Comparison of ENCODE assay signal across 26 mouse cellular contexts in the genomic region with DNA sequence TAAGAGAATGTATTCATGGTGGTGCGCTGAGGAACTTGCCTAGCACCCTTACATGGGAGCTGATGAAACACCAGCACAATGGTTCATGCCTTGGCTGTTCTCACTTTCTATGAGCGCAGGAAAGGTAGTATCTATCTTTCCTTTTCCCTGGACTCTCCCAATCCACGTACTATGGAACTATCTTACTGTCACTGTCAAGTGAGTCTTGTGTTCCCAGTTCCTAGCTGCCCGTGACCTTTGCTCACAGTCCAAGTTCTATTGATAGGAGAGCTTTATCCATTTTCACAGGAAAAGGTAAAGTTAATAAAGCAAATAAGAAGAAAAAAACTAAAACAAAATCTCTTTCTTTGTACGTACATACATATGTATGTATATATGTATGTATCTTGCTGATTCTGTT. TPM values are rescaled to one million over a fixed set of nuclear protein-coding genes. Genes with fewer than 3 reads are reported as not detected.
DNase-seq lines count a peak whose midpoint lies in the region; ATAC-seq and TF ChIP-seq lines count a peak whose summit lies in the region.
"Had no signal": no experiment of that assay in that cellular context is flagged by ENCODE, and none has a peak within 500 bp of the region (broad histone marks: within the 10 kb centered on the region; RNA-seq: fewer than 3 reads in every experiment).

No protein-coding gene starts in this region.

- no peak overlapping the region for H3K4me3 ChIP-seq in heart, embryonic 16.5 days (ENCODE audit: low read length)
- H3K4me3 ChIP-seq in lung, embryonic 16.5 days (ENCODE audit: low read length) = no peak overlapping the region
- no peak overlapping the region for H3K4me3 ChIP-seq in intestine, postnatal 0 days (ENCODE audit: low read depth, low read length)
- H3K4me3 ChIP-seq: embryonic facial prominence, embryonic 13.5 days; erythroblast, embryonic 14.5 days; forebrain, embryonic 12.5 days; left cerebral cortex, adult 2 months; midbrain, embryonic 13.5 days; neural tube, embryonic 12.5 days had no signal

- intact Hi-C loops in heart, postnatal 10 days (cut with DNase I) = no loop called here

- H3K4me2 ChIP-seq in heart, embryonic 16.5 days (ENCODE audit: low read depth, low read length) = no peak overlapping the region
- no peak overlapping the region for H3K4me2 ChIP-seq in lung, embryonic 16.5 days (ENCODE audit: low read depth, low read length)
- peak overlapping the region; percentile 28 for H3K4me2 ChIP-seq in intestine, postnatal 0 days (replicated peaks; ENCODE audit: low read depth)
- H3K4me2 ChIP-seq: embryonic facial prominence, embryonic 13.5 days; forebrain, embryonic 12.5 days; hindbrain, embryonic 14.5 days; midbrain, embryonic 13.5 days; neural tube, embryonic 12.5 days had no signal

- H3K9me3 ChIP-seq in heart, embryonic 16.5 days (replicated peaks; ENCODE audit: control insufficient read depth, low read length) = no peaks in the 10 kb centered on the region
- no peaks in the 10 kb centered on the region for H3K9me3 ChIP-seq in lung, embryonic 16.5 days (ENCODE audit: control insufficient read depth, low read length)
- H3K9me3 ChIP-seq in intestine, postnatal 0 days (ENCODE audit: control insufficient read depth) = no peaks in the 10 kb centered on the region
- H3K9me3 ChIP-seq: embryonic facial prominence, embryonic 13.5 days; forebrain, embryonic 12.5 days; midbrain, embryonic 13.5 days; neural tube, embryonic 12.5 days had no signal

- TF ChIP-seq CTCF in intestine, postnatal 0 days (IDR thresholded peaks at IDR 0.05; ENCODE audit: low read depth) = no peak

- H3K27ac ChIP-seq in heart, embryonic 16.5 days (ENCODE audit: low read length) = peak overlapping the region; percentile 2; the same call in 1 of the 2 replicates
- peak overlapping the region; percentile 14; the same call in 1 of the 2 replicates for H3K27ac ChIP-seq in lung, embryonic 16.5 days (ENCODE audit: low read length)
- peak overlapping the region; percentile 17; the same call in 1 of the 2 replicates for H3K27ac ChIP-seq in intestine, postnatal 0 days (ENCODE audit: low read depth, low read length)
- H3K27ac ChIP-seq: embryonic facial prominence, embryonic 13.5 days; forebrain, embryonic 12.5 days; hindbrain, embryonic 14.5 days; left cerebral cortex, adult 2 months; midbrain, embryonic 13.5 days; neural tube, embryonic 12.5 days had no signal

- WGBS in heart, embryonic 16.5 days = 79% methylated on average over 5 of the region's 5 CpGs
- WGBS in lung, embryonic 16.5 days = 89% methylated on average over 5 of the region's 5 CpGs
- WGBS in intestine, postnatal 0 days = 51% methylated on average over 5 of the region's 5 CpGs

- no peak overlapping the region for H3K9ac ChIP-seq in heart, embryonic 16.5 days (ENCODE audit: low read length)
- no peak overlapping the region for H3K9ac ChIP-seq in lung, embryonic 16.5 days (ENCODE audit: low read length)
- no peak overlapping the region for H3K9ac ChIP-seq in intestine, postnatal 0 days (ENCODE audit: low read depth, low read length)
- H3K9ac ChIP-seq: embryonic facial prominence, embryonic 13.5 days; forebrain, embryonic 12.5 days; hindbrain, embryonic 14.5 days; midbrain, embryonic 13.5 days; neural tube, embryonic 12.5 days had no signal

- no peak for DNase-seq in heart, postnatal 10 days
- DNase-seq in lung, postnatal 4 days = no peak
- DNase-seq in layer of hippocampus, adult 9-10 months (ENCODE audit: low spot score) = no peak
- DNase-seq in adipocyte (ENCODE audit: low spot score) = no peak
- DNase-seq: adrenal gland, postnatal 10 days; cerebellum, adult 8-10 months; cerebellum, postnatal 36 days; embryo, embryonic 11 days; gastrocnemius, postnatal 36 days; heart, postnatal 36 days; lung, postnatal 10 days; right cerebral cortex, postnatal 14 days; spleen, adult 18-20 months; thymus, postnatal 25 days had no signal

- H3K36me3 ChIP-seq in heart, embryonic 16.5 days (ENCODE audit: control insufficient read depth, insufficient read depth) = peaks cover 8% of the 10 kb centered on the region; the same call in 1 of the 2 replicates
- no peaks in the 10 kb centered on the region for H3K36me3 ChIP-seq in lung, embryonic 16.5 days (ENCODE audit: control insufficient read depth, insufficient read depth, low read length)
- no peaks in the 10 kb centered on the region for H3K36me3 ChIP-seq in intestine, postnatal 0 days (ENCODE audit: control insufficient read depth, insufficient read depth)

- H3K4me1 ChIP-seq in heart, embryonic 16.5 days (ENCODE audit: control insufficient read depth, insufficient read depth, low read length) = 0 out of 2 replicates have a peak, but pooled peaks cover 3% of the 10 kb centered on the region
- peaks cover 10% of the 10 kb centered on the region for H3K4me1 ChIP-seq in lung, embryonic 16.5 days (replicated peaks; ENCODE audit: control insufficient read depth, insufficient read depth, low read length)
- peaks cover 13% of the 10 kb centered on the region; the same call in 1 of the 2 replicates for H3K4me1 ChIP-seq in intestine, postnatal 0 days (replicated peaks; ENCODE audit: control insufficient read depth, insufficient read depth, low read length)
- H3K4me1 ChIP-seq: neural tube, embryonic 12.5 days had no signal

- H3K27me3 ChIP-seq in heart, embryonic 16.5 days (ENCODE audit: control insufficient read depth, insufficient read depth, low read length) = no peaks in the 10 kb centered on the region
- no peaks in the 10 kb centered on the region for H3K27me3 ChIP-seq in lung, embryonic 16.5 days (ENCODE audit: control insufficient read depth, insufficient read depth, low read depth, low read length)
- H3K27me3 ChIP-seq in intestine, postnatal 0 days (replicated peaks; ENCODE audit: control insufficient read depth, insufficient read depth, low read length) = no peaks in the 10 kb centered on the region
- H3K27me3 ChIP-seq: embryonic facial prominence, embryonic 13.5 days; forebrain, embryonic 12.5 days; midbrain, embryonic 13.5 days; neural tube, embryonic 12.5 days had no signal

- ATAC-seq in heart, embryonic 16.5 days (replicated peaks; ENCODE audit: extremely low read depth, insufficient read depth, low FRiP score) = no peak
- ATAC-seq in lung, embryonic 16.5 days (ENCODE audit: low read depth) = no peak
- peak; percentile 76 for ATAC-seq in intestine, postnatal 0 days
- ATAC-seq: inflammation-experienced regulatory T-cells, adult 6 months; midbrain, embryonic 13.5 days had no signal

RNA-seq across cellular contexts. Expression of gene Fnbp1l, which starts 28.7 kb away (rescaled TPM):
- polyA plus RNA-seq in heart, embryonic 16.5 days (2015; fragmentation: Nextera tagmentation; extraction: Ambion mirVana) = 22.9 and 27.5 TPM in 2 replicates
- total RNA-seq in heart, postnatal 10 days (2021) = 10 to 100 TPM; 49.0 to 52.7 TPM
- 41.2 and 46.4 TPM in 2 replicates for polyA plus RNA-seq in lung, embryonic 16.5 days (2015; fragmentation: Nextera tagmentation; extraction: Ambion mirVana)
- polyA plus RNA-seq in intestine, postnatal 0 days (2015; fragmentation: Nextera tagmentation; extraction: Ambion mirVana) = 19.8 and 20.0 TPM in 2 replicates
- total RNA-seq: MEL had no signal
- polyA plus RNA-seq: erythroblast, embryonic 14.5 days had no signal
